Mouse (Mus musculus) embryo, embryonic 9.5 days (tissue): ENCODE results near the gene 1700067K01Rik.
"Not testable (repeated sequence)": the region's sequence is repeated elsewhere in the genome, so short reads cannot be mapped to it uniquely, and the experiment has no call there.

Source experiments
- DNase-seq: peaks from one replicate; pipeline ENCODE4 v3.0.0-alpha.2; 2017; ENCODE audit errors: extremely low spot score

1700067K01Rik gene

DNA sequence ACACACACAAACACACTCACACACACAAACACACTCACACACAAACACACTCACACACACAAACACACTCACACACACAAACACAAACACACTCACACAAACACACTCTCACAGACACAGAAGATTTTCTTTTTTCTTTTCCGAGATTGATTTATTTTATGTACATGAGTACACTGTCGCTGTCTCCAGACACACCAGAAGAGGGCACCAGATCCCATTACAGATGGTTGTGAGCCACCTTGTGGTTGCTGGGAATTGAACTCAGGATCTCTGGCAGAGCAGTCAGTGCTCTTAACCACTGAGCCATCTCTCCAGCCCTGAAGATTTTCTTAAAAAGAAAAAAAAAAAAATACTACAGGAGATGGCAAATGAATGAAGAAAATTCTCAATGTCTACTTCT lies 18.1 kb upstream of the 1700067K01Rik start:
- not testable (repeated sequence) for DNase-seq

DNA sequence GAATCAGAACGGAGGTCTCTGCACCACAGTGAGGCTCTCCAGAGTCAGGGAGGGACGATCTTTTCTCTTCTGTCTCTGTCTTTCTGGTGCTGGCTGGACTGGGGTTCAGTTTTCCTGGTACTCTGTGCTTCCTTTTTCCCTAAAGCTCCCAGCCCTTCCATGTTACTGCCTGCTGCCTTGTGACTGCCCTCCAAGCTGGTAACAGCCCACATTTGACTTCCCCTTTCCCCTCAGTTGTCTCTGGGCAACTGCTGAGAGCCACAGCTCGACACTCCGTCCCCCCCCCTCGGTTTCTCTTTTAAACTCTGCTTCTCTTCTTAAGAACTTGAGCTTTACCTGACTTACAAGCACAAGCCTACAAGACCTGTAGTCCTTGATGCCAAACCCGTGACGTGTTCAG lies 12.1 kb upstream of the 1700067K01Rik start:
- DNase-seq, result no peak

DNA sequence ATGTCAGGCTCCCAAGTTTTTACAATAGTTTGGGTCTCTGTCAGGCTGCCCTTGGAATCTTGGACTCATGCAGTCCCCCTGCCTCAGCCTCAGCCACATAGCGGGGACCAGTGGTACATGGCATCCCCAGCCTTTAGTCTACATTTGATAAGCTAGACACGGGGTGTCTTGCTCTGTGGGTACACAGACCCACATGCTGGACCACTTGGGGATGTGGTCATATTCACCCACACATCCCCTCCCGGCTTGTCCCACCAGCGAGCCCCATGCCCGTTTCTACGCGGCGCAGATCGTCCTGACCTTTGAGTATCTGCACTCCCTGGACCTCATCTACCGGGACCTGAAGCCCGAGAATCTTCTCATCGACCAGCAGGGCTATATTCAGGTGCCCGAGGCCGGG lies 11.1 kb upstream of the 1700067K01Rik start:
- no peak for DNase-seq

GRCm38 (mm10) chr8:83992488-83992887 lies 8.8 kb upstream of the 1700067K01Rik start:
- DNase-seq, result no peak

DNA sequence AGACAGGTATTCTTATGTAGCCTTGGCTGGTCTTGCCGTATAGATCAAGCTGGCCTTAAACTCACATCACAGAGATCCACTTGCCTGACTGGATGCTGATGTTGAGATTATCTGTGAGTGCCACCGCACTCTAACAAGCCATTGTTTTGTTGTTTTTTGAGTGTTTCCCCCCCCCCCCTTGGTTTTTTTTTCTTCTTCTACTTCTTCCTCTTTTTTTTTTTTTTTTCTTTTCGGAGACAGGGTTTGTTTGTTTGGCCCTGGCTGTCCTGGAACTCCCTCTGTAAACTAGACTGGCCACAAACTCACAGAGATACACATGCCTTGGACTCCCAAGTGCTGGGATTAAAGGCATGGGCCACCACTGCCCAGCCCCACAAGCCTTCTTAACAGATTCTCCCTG lies 7.3 kb upstream of the 1700067K01Rik start:
- DNase-seq, result no peak

GRCm38 (mm10) chr8:83995973-83996372 lies 5.3 kb upstream of the 1700067K01Rik start:
- no peak for DNase-seq

DNA sequence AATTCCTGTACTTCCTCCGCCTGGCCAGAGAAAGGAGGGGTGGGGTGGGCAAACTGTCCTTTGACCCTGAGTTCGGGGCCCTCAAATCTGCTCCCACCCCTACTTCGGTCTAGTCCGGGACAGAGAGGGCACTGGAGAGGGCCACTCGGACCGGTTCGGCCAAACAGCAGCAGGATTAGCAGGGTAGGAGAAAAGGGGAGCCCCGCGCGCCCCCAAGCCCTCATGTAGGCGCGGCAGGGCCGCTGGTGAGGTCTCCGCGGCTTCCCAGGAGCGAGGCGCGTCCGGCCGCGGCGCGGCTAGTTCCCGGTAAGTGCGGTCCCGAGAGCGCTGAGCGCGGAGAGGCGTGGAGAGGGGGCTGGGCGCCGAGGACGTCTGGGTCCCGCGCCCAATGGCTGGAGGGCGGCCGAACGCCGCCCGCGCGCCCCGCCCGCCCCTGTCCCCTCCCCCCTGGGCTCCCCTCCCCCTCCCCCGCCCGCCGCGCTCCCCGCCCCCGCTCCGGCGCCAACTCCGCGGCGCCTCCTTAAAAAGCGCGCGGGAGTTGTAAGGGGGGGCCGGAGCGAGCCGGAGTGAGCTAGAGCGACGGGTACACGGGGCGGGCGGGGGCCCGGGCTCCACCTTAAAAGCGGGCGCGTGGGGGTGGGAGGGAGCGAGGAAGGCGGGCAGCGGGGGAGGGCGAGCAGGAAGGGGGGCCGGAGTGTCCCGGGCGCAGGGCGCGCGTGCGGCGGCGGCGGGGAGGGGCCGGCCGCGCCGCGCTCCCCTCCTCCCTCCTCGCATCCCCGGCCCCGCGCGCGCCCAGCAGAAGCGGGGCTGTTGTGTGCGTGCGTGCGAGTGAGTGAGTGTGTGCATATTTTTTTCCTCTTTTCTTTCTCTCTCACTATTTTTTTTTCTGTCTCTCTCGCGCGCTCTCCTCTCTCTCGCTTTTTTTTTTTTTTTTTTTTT lies 4.5 kb upstream of the 1700067K01Rik start:
- DNase-seq, result peak; percentile 90

DNA sequence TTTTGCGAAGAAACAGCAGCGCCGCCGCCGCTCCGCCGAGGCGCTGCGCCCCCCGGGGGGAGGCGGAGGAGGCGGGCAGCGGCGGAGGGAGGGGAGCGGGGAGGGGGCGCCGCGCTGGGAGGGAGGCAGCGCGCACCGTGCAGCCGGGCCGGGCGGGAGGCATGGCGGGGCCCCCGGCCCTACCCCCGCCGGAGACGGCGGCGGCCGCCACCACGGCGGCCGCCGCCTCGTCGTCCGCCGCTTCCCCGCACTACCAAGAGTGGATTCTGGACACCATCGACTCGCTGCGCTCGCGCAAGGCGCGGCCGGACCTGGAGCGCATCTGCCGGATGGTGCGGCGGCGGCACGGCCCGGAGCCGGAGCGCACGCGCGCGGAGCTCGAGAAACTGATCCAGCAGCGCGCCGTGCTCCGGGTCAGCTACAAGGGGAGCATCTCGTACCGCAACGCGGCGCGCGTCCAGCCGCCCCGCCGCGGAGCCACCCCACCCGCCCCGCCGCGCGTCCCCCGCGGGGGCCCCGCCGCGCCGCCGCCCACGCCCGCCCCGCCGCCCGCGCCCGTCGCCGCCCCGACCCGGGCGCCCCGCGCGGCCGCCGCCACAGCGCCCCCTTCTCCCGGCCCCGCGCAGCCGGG lies 3.7 kb upstream of the 1700067K01Rik start, which contains the start of gene Samd1:
TSS of gene Samd1 (plus strand) at position 162 of the 631 bp plus-strand sequence.
- DNase-seq, result peak; percentile 60

- peak; percentile 72 for DNase-seq
Observed at GRCm38 (mm10) chr8:83998231-83999056, 2.9 kb upstream of the 1700067K01Rik start.

DNA sequence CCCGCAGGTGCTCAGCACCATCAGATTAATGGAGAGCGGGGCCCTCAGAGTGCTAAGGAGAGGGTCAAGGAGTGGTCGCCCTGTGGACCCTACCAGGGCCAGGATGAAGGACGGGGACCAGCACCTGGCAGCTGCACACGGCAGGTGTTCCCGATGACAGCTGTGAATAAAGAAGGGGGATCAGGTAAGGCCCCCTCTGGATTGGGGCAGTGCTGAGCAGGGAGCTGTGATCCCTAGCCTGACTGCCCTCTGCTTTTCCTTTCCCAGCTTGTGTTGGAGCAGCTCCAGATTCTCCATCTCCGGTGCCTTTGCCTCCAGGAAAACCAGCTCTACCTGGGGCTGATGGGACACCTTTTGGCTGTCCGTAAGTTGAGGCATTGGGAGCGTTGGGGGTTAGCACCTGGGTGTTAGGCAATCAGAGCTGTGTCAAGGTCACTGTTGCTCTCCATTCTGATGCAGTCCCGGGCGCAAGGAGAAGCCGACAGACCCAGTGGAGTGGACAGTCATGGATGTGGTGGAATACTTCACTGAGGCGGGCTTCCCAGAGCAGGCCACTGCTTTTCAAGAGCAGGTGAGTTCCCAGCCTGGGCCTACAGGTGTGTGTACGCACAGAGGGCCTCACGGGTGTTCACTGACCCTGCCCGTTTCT lies 2.1 kb upstream of the 1700067K01Rik start:
- no peak for DNase-seq

- DNase-seq, result no peak
Observed at GRCm38 (mm10) chr8:83999825-84000224, 1.5 kb upstream of the 1700067K01Rik start.

- no peak for DNase-seq
Observed at GRCm38 (mm10) chr8:84002957-84003611, 1.8 kb downstream of the 1700067K01Rik start.

DNA sequence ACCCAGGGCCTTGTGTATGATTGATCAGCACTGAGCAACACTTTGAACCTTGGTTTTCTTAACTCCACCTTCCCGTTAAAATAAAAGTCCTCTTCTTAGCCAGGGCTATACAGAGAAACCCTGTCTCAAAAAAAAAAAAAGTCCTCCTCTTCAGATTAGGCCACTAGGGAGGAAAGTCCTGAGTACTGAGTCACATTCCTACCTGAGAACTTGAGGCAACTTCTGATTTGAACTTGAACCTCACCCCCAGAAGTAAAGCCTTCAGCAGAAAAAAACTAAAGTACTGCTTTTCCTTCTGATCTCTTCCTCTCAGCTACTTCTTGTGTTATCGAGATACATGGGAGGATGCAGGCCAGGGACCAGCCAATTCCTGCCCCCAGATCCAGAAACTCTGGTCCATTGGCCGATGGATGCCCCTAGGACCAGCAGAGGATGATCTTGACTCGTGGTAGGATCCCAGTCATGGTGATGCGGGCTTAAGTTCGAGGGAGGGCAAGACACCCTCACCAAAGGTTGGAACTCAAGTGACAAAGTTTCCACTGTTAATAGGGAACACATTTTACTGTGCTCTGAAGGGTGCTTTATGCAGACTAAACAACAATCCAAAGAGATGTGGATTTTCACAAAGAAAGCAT lies 2.4 kb downstream of the 1700067K01Rik start:
- DNase-seq, result no peak

DNA sequence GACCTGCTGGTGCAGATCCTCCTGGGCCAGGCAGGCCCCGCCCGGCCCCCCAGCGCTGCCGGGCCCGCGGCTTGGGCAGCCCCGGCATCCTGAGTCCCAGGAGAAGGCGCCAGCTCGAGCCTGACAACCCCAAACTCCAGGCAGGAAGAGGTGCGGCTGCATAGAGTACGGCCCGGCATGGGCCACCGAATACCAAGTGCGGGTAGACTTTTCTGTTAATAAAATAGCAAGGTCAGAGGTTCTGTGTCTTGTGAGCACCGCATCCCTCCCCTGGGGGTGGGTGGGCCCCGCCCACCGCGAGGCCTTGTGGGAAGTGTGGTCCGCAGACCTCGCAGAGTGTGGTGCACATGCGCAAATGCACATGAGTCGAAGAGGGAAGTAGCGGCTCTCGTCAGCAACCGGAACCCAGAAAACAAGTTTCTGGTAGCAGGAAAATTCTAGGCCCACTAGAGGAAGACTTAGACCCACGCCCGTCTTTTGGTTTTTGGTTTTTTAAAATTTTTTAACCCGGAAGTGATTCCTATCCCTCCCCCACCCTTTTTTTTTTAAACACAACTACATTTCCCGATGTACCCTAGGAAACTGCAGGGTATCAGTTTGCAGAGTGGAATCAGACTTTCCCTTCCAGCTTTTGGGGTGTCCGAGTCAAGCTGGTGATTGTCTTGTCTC lies 3.4 kb downstream of the 1700067K01Rik start:
- peak; percentile 92 for DNase-seq

- not testable (repeated sequence) for DNase-seq
Observed at GRCm38 (mm10) chr8:84005502-84005901, 4.2 kb downstream of the 1700067K01Rik start.

GRCm38 (mm10) chr8:84008362-84008761 lies 7.1 kb downstream of the 1700067K01Rik start:
- no peak for DNase-seq

DNA sequence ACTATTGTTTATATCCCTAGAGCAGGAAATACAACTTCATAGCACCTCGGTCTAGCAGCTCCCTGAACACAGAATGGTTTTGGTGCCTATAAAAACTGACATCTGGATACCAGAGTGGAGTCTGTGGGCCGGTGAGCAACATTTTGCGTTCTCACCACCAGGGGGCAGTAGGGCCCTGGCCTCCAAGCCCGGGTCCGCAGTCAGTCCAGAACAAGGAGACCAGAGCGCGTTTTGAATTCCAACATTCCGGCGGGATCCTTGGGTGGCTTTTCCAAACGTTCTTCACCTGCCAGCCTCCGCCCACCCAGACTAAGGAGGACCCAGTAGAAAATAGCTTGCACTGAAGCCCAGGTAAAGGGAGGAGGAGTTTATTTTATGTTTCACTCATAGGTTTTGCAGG lies 8.6 kb downstream of the 1700067K01Rik start:
- peak; percentile 87 for DNase-seq

- DNase-seq, result no peak
Observed at GRCm38 (mm10) chr8:84010625-84011611, 9.6 kb downstream of the 1700067K01Rik start.
